Mouse (Mus musculus): ENCODE data around the gene St6galnac3.

St6galnac3 gene

GRCm38 (mm10) chr3:153733364-153734159 is 8.6 kb upstream of the St6galnac3 start:
- DNase-seq, result no peak

DNA sequence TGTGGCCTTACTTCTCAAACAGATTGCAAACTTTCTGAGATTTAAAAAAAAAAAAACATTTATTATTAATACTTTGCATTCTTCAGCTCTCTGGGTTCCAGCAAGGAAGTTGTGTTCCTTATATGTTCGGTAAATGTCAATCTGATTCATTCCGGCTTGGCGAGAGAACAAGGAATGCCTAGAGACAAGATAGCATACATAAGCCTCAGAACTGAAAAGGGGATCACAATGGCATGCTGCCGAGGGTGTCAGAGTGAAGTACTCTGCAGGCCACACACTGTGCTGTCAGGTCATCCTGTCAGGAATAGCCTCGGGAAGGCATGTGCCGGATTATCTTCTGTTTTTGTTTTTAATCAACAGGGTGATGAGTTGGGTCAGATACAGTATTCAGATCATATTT is 7.8 kb upstream of the St6galnac3 start:
- no peak for DNase-seq

GRCm38 (mm10) chr3:153732035-153732434 is 7.1 kb upstream of the St6galnac3 start:
- peak; percentile 25 to 26 for DNase-seq

DNA sequence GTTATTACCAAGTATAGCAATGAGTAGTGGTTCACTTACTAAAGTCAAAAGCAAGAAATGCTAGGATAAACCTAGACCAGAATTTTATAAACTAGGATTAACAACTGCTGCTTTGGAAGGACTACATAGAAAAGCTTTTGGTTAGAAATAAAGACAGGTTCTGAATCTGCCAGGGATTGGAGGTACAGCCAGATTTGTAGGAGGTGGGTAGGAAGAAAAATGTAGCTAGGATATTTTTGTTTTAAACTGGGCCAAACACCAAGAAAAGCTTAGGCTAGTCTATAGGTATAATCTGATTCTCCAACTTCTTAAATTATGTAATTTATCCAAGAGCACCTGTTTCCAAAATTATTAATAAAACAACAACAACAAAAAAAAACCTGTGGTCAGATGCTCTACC is 3.6 kb upstream of the St6galnac3 start:
- DNase-seq, result no peak

DNA sequence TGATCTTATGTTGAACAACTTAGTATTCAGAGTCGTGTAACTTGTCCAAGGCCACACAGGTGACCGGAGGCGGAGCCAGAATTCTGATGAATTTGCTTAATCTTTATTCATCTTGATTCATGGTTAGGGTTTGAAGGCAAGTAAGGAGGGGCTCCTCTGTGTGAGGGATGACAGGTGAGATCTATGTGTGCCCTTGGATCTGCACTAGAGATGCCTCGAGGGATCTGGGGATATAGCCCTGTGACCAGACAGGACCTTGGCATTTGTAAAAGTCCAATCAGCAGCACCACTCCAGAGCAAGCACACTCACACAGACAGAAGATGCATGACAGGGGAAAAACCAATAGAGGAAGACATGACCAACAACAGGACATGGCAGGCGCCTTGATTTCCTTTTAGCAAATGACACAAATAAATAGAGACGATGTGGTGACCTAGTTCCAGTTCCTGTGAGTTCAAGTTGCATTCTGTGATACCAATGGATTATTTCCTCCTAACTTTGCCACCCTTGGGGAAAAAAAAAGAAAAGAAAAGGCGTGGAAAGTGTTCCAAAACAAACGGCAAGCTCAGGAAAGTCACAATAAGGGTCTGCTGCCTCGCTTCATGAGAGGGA is 1.4 kb downstream of the St6galnac3 start:
- DNase-seq, result no peak

- DNase-seq, result no peak
Observed at GRCm38 (mm10) chr3:153721525-153721924, 3.4 kb downstream of the St6galnac3 start.

DNA sequence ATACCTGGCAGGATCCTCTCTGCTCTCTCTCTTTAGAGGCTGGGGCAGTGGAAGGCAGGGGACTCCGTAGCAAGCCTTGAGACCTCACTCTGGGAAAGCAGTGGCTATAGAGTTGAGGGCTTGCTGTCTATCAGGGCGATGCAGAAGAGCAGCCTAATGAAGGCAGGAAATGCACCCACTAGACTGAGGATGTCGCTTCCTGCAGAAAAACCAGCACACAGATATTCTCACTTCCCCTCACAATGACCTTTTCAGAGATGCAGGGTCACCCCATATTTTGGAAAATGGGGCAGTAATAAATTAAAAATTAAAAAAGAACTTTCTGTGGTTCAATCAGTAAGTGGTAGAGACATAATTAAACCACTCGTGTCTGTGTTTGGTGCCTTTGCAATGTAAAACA is 4.1 kb downstream of the St6galnac3 start:
- no peak for DNase-seq

DNA sequence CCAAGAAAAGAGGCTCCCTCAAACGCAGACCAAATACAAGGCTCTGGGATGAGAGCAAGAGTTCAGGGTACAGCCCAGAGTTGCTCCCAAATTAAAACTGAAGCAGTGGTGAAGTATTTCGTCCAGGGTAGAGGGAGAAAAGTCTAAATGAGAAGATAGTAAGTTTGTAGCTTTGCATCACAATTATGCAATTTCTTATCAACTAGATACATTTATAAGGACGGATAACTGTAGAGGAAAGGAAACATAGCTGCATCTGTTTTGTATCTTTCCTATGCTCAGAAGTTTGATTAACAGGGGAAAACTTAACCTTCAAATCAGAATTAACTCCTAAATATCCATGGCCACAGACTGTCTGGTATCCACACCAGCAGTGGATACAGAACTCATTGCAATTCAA is 4.7 kb downstream of the St6galnac3 start:
- DNase-seq, result no peak

DNA sequence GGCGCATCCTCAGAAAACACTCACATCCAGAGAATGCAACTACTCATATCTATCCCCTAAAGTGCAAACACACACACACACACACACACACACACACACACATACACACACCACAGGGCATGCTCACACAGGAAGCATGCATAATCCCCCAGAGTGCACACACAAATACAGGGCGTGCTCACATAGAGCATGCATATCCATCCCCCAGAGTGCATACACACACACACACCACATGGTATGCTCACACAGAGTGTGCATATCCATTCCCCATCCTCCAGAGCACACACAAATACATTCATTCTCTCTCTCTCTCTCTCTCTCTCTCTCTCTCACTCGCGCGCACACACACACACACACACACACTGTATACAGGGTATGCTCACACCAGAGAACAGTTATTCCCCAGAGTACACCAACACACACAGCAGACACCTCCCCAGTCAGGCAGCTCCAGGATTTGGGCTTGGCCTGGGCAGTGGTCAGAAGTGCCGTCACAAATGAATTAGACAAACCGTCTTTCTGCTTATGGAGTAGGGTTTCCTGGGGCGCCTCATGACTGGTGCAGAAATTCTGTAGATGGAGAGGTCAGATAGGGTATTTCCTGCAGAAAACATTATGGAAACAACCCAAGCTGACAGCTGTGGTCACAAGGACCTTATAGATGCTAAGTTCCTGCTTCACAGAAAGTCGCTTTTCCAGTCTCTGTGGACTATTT is 5.6 kb downstream of the St6galnac3 start:
- no peak for DNase-seq

DNA sequence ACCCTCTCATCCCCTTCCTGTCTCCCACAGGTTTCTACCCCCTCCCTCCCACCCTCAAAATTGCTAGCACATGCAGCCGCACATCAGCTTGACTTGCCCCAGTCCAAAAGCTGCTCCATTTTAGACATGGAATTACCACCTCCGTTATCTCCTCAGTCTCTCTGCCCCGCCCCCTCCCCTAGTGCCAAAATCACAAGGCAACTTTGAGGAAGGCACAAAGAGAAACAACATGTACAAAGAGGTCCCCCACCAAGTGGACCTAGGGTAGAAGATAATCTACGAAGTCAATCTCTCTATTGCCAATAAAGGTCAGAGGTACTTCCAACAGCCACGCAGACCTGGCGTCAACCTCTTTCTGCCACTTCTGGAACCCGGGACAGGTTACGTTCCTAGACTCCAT is 6.2 kb downstream of the St6galnac3 start:
- DNase-seq, result no peak

- no peak for DNase-seq
Observed at GRCm38 (mm10) chr3:153717742-153718141, 7.2 kb downstream of the St6galnac3 start.

- DNase-seq, result no peak
Observed at GRCm38 (mm10) chr3:153715646-153716045, 9.3 kb downstream of the St6galnac3 start.

DNA sequence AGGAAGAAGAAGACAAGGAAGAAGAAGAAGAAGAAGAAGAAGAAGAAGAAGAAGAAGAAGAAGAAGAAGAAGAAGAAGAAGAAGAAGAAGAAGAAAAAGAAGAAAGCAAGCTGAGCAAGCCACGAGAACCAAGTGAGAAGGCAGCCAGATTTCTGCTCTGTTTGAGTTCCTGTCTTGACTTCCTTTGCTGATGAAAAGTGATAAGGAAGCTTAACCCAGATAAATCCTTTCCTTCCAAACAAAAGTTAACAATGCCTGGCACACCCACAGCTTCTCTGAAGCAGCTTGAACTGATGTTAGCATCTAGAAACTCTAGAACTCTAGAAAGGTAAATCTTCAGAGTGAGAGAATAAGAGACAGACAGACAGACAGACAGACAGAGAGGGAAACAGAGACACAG is 14.4 kb downstream of the St6galnac3 start:
- no peak for DNase-seq

- DNase-seq, result no peak
Observed at GRCm38 (mm10) chr3:153707687-153708086, 17.3 kb downstream of the St6galnac3 start.

DNA sequence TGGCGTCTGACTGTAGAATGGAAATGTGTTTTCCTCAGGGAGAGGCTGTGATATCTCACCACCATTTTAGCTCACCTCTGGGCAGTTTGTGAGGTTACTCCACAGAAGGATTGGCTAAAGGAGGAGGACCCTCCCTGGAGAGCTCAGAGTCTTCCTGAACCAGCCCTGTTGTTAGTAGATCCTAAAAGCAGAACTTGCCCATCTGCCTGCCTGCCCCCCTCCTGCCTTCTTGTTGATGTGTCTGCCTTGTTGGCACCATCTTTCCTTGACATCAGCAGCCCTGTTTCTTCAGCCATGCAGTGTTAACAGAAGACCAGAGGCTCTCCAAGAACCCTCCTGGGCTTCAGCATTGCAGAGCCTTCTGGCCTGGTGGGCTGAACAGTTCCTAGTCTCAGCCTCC is 18.1 kb downstream of the St6galnac3 start:
- peak in 1 of 2 experiments; percentile 27 for DNase-seq

GRCm38 (mm10) chr3:153701752-153702740 is 22.9 kb downstream of the St6galnac3 start:
- DNase-seq, result no peak

DNA sequence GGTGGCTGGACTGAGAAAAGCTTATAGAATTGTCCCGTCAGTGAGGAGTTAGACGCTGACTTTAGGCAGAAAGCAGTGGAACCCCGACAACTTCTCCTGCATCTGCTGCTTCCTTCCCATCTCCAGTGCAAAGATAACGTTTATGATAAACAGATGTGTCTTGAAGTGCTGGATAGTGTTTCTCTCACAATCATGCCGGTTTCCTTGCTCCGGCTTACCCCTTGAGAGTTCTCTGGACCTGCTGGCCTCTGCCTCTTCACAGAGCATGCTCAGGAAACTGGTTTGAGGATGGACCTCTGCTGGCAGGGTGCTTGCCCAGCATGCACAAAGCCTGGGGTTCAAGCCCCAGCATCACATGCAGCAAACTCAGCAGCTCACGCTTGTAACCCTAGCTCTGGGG is 23.8 kb downstream of the St6galnac3 start:
- DNase-seq, result no peak

DNA sequence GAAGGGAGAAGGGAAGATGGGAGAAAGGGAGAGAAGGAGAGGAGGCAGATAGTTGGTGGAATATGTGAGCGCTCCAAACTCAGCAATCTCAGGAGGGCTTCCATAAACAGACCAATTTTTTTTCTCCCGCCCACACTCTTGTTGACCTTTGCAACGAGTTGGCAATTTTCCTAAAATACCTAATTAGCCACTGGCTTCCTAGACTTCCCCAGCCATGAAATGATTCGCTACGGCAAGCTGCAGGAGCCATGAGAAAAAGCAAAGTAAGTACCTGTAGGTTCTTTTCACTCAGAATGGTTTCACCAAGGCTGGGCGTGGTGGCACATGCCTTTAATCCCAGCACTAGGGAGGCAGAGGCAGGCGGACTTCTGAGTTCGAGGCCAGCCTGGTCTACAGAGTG is 25.9 kb downstream of the St6galnac3 start:
- DNase-seq, result no peak

DNA sequence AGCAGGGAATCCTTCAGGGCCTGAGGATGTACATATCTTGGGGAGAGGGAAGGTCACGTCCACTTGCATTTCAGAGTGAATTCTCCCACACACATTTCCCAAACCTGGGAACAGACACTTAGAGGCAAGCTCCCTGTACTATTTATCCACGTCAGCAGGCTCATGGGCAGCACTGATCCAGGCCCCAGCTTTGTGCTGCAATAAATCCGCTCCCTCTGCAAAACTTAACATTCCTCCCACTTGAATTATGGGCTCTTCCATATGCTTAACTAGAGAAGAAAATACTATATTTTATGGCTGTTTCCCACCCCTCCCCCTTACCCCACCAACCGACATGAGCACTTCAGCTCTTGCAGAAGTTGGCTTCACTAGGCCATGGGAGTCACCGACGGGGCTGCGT is 32.0 kb downstream of the St6galnac3 start:
- no peak for DNase-seq

- DNase-seq, result no peak
Observed at GRCm38 (mm10) chr3:153692206-153692813, 32.7 kb downstream of the St6galnac3 start.

- no peak for DNase-seq
Observed at GRCm38 (mm10) chr3:153691537-153691936, 33.4 kb downstream of the St6galnac3 start.

DNA sequence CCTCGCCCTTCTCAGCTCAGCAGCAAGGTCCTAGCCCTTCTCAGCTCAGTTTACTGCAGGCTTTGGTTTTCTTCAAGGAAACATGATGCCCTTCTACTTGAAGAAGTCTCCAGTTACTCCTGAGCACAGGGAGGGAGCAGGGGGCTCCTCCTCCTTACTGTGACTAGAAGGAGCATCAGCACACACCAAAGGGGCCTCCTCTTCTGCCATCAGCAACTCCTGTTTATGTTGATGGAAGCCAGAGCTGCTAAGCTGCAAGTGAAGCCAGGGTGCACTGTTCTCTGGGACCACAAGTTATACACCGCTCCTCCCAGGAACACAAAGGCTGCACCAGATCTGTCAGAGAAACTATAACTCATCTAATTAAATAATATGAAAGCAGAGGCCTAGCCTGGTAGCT is 34.4 kb downstream of the St6galnac3 start:
- DNase-seq, result no peak
